Mouse (Mus musculus) embryonic fibroblast, embryonic 13.5 days (primary cell): ENCODE measurements around the gene Tmem208.

Experiments
- CTCF ChIP-seq: IDR thresholded peaks from 2 replicates; pipeline ENCODE4 v1.5.1; 2011; ENCODE audit warnings: mild to moderate bottlenecking, control low read depth, low read length, moderate library complexity, borderline replicate concordance; ENCODE audit not compliant: insufficient read depth
- POLR2A ChIP-seq: IDR thresholded peaks from 2 replicates; pipeline ENCODE4 v1.6.1; 2011; ENCODE audit warnings: low read depth, mild to moderate bottlenecking, control low read depth, low read length, moderate library complexity

DNA sequence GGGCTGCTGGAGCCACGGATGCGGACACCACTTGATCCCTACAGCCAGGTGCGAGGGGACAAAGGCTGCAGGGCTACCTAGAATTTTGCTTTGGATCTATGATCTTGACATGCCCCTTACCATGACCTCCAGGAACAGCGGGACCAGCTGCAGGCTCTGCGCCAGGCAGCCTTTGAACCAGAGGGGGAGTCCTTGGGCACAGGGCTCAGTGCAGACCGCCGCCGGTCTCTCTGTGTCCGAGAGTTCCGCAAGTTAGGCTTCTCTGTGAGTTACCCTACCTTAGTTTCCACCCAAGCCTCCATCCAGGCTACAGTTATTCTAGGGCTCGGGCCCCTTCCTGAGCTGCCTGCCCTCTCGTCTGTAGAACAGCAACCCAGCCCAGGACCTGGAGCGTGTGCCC is 18.5 kb upstream of the Tmem208 start:
- TF ChIP-seq POLR2A (no peak), CTCF (no peak)
